Mouse (Mus musculus): ENCODE data around the gene Gsdma2. TPM values are rescaled to one million over a fixed set of nuclear protein-coding genes. Genes with fewer than 3 reads are reported as not detected.
A peak's percentile ranks its signal among the peaks of the same experiment; 100 is the strongest.
"Not testable (repeated sequence)": the region's sequence is repeated elsewhere in the genome, so short reads cannot be mapped to it uniquely, and the experiment has no call there.

The Gsdma2 gene
- total RNA-seq (2021): not detected
- long read RNA-seq, experiment 1: 0 reads
- long read RNA-seq, experiment 2: 0 reads

DNA sequence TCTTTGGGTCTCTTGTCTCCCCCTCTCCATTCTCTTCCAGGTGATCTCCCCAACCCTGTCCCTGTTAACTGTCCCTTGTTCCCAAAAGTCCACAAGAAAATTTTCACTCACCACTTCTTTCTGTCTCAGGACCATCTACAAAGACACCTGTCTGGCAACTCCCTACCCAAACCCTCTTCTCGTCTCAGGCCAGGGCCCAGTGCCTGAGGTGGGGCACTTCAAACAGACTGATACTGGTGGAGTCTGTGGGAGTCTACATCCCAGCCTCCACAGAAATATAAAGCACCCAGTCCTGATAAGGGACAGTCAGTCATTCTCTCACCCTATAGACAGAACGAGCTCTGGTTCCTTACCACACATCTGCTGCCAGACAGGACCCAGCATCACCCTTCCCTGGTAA lies at the start of gene Gsdma2:
TSS of gene Gsdma2 (plus strand) at position 301 of the 400 bp plus-strand sequence.
- DNase-seq: no peak

DNA sequence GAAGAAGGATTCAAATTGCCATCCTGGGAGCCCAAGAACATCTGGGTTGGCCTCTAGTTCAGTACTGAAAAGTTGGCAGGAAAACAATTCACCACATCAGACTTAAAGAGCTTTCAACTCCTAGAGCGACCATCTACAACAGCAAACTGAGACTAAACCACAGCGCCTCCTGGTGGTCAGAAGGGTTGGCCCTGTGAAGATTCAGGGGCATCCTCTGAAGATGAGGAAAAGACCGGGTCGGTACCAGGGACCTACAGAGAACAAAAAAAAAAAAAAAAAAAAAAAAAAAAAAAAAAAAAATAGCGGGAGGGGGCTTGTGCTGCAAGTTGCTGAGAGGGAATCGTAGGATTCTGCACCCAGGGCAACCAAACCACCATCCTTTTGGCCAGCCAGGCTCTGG lies 49.2 kb upstream of the Gsdma2 start:
- DNase-seq: peak; percentile 66

DNA sequence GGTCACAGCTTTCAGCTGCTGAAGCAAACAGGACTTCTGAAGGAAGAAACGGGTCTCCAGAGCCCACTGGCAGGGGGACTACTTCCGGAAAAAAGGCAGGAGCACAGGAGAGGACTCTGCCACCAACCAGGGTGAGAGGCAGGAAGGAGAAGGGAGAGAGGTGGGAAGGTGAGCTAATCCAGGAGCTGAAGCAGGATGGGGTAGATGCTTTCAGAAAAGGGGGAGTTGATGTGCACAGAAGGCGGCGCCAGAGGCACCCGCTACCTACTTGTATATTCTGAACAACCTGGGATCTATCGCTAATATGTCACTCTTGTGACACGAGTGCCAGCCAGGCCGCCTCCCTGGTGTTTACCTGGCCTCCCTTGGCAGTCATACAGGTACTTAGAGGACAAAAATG lies 48.6 kb upstream of the Gsdma2 start, which contains the start of gene Lrrc3c:
TSS of gene Lrrc3c (plus strand) at position 301 of the 400 bp plus-strand sequence.
- DNase-seq: no peak

DNA sequence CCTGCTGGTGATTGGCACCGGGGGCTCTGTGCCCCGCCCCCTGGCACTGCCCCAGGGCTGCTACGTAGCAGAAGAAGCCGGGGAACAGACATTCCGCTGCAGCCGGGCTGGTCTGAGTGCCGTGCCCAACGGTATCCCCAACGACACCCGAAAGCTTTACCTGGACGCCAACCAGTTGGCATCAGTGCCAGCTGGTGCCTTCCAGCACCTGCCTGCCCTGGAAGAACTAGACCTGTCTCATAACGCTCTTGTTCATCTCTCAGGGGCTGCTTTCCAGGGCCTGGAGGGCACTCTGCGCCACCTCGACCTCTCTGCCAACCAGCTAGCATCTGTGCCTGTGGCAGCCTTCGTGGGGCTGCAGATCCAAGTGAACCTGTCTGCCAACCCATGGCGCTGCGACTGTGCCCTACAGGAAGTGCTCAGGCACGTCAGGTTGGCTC lies 47.7 kb upstream of the Gsdma2 start:
- DNase-seq: no peak

DNA sequence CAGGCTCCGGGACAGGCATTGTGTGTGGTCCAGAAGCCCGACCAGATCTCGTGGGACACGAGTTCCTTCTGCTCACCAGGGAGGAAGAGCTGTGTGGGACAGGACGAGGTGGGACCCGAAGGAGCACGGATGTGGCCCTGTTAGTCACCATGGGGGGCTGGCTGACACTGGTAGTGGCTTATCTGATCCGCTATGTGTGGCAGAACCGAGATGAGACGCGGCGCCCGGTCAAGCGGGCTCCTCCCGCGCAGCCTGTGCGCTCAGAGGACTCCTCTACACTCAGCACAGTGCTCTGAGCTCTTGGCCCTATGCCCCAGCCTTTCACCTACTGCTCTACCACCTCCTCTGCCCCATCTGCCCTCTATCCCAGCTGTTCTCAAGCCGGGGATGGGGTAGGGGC lies 47.3 kb upstream of the Gsdma2 start:
- DNase-seq: no peak

DNA sequence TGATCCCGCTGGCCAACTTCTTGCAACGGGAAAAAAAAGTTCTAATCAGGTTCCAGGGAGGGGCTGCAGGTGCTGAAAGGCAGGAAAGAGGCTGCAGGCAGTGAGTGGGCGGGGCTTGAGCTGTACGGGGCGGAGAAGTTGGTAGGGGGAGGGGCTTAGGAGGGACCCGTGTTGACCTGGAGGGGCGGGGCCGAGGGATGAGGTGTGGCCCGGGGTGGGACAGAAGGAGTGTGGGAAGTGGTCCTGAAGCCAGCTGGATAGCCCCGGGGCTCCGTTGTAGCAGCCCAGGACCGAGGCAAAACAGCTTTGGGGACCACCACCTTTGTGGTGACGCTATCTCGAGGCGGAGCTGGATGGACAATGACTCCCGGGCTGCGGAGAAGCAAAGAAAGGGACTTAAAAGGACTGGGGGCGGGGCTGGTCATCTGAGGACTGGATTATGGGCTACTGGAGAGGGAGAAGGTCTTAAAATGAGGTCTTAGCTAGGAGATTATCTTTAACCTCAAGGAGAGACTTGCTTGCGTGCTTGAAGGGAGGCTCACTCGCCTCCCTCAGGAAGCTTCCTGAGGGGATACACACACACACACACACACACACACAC lies 44.4 kb upstream of the Gsdma2 start:
- DNase-seq: no peak

DNA sequence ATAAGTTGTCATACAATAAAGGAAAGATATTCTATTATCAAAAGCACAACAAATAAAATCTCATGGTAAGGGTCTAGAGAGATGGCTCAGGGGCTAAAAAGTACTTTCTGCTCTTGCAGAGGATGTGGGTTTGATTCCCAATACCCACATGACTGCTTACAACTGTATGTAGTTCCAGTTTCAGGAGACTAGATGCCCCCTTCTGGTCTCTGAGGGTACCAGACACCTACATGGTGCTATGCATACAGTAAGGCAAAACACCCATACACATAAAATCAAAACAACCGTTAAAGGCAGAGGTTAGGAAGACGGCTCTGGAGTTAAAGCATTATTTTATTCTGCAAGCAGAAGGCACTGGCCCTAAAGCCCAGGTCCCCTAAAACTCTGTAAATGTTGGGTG lies 42.6 kb upstream of the Gsdma2 start:
- DNase-seq: no peak

DNA sequence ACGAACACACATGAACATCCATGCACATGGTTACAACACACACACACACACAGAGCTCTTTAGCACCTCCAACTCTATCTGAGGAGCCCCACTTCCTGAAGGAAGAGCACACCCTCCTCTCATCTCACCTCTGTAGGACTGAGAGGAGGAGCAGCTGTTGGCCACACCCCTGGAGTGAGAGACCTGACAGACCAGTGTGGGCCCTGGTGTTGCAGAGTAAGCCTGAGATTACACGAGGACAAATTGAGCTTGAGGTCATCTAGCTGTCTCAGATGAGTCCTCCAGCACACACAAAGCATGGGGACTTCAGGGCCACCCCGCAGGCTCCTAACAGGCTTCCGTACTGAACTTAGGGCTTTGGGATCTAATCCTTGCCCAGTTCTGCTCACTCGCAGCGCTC lies 41.6 kb upstream of the Gsdma2 start:
- not testable (repeated sequence) for DNase-seq

DNA sequence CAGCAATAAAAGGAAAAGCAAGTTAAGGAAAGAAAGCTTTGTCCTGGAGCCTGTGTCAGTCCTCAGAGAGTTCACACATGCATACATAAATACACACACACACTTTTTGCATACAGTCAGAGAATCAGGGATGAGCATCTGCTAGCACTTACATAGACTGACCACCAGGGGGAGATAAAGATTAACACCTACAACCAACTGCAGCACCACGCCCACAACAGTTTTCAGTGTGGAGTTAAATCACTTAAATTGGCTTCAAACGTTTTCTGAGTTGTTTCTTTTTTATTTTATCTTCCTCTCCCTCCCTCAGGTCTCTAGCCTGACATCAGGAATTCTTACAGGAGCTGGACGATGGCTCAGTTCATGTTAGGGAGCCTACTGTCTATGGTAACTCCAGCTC lies 39.8 kb upstream of the Gsdma2 start:
- DNase-seq: no peak

DNA sequence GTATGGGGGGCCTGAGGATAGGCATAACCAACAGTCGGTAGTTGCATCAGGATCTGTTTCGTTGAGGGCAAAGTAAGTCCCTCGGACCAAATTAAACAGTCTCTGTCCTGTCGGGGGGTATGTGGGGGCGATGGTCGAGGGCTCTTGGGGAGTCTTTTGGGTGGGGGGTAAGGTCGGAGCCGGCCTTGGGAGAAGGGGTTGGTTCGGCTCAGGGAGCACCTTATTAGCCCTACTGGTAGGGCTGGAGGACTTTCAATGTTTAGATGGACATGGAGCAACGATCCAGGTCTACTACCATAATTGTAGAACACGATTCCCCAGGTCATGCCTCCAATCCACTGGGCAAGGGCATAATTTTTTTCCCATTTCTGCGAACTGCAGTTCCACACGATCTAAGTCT lies 25.8 kb upstream of the Gsdma2 start:
- no peak for DNase-seq

DNA sequence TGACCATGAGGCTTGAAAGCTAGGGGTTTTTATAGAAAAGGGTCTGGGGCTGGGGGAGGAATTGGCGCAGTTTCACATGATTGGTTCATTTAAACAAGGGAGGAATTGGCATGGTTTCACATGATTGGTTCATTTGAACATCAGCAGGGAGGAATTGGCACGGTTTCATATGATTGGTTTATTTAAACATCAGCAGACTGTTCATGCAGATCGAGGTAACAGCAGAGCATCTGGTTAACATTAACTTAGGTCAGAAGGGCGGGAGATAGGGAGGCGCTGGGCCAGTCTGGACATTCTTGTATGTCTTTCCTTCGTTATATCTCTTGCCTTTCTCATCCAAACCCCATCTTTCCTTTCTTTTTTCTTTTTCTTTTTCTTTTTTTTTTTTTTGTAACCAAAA lies 22.6 kb upstream of the Gsdma2 start:
- DNase-seq: not testable (repeated sequence)

DNA sequence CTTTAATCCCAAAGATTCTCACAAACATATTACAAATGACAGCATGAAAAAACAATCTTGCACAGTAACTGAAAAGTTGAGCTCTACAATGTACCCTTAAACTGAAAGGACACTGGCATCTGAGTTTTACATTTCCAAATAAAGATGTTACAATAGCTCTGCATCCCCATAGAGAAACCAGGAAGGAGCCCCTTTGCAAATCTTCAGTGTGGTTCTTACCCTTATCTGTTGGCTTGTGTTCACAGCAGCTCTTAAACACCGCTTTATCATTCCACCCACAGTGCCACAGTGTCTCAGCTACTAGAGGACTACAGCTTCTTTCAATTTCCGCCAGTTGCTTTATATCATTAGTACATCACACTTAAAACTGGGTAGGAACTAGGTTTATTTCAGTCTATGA lies 22.2 kb upstream of the Gsdma2 start:
- not testable (repeated sequence) for DNase-seq

DNA sequence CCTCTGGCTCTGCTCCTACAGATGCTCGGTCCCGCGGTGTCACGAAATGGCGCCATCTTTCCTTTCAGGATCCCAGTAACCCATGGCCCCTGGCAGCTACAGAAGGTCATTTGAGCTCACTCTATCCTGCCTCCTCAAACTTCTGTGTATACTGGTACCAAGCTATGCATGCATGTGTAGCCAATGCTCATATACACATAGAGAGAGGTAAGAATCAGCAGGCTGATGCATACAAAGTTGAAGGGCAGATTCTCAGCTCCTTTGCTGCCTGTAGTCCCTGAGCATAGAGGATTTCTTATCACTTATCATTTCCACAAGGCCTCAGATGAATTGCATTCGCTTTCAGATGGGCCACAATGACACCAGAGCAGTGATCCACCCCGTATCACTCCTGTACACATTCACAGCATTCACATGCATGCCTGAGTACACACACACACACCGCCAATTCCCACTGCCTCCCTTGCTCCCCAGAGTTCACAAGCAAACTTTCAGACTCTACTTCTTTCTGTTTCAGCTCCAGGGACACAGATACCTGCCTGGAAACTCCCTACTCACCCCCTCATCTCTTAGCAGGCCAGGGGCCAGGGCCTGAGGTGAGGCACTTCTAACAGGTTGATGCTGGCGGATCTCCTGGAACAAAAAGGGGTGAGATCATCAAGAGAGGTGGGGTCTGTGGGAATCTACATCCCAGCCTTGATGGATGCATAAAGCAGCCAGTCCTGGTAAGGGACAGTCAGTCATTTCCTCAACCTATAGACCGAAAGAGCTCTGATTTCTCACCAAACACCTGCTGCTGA lies 20.7 kb upstream of the Gsdma2 start, which contains the start of the genes Gm12355 and Gsdma3:
TSS of gene Gm12355 (minus strand) at position 51 of the 800 bp plus-strand sequence.
TSS of gene Gsdma3 (plus strand) at position 750 of the 800 bp plus-strand sequence.
- no peak for DNase-seq

DNA sequence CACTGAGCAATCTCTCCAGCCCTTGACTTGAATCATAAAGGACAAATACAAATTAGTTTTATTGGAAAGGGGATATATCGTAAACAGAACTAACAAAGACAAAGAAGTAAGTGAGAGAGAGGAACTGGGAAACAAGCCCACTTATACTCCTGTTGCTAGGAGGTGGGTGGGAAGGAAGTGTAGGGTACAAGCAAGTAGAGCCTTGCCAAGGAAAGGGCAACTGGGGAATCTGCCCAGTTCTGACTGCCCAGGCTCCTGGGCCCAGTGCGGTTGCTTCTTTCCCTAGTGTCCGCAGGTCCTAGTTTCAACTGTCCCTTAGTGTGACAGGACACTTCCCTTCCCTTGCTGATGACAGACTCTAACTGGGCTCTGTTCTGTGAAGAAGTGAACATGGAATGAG lies 17.9 kb upstream of the Gsdma2 start:
- no peak for DNase-seq

DNA sequence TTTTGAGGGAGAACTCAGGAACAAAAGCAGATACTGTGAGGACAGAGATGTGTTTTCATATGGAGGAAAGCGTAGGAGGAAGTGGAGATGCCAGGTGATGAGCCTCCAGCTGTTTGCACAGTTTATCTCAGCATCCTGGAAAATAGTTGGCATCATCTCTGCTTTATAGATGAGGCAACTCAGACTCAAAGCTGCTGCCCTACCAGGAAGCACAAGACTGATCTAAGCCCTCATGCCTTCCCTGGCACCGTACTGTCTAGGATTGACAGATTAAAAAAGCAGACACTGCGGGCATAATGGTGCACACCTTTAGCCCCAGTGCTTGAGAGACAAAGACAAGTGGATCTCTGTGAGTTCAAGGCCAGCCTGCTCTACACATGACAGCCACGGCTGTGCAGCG lies 15.9 kb upstream of the Gsdma2 start:
- DNase-seq: no peak

DNA sequence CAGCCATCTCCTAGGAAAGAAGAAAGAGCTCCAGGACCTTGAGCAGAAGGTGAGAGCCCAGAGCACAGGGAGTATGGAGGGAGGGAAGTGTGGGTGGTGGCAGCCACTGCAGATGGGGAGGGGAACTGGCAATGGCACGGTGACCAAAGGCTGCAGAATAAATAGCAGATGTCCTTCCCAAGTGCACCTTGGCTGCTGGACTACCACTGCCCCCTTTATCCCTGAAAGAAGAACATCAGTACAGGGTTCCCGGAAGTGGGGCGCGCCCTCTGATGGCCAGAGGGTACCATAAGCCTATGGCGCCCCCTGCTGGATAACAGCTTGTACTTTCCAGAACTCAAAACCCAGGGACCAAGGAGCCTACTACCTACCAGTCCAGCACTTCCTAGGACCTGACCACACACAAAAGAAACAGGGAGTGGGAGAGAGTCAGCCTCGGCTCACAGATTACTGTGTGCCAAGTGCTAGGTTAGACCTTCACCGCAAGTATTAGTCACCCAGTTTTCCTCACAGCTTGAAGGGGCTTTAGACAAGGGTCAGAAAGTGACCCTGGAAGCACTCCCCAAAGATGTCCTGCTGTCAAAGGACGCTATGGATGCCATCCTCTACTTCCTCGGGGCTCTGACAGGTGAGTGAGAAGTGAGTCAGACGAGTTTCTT lies 11.1 kb upstream of the Gsdma2 start:
- not testable (repeated sequence) for DNase-seq

DNA sequence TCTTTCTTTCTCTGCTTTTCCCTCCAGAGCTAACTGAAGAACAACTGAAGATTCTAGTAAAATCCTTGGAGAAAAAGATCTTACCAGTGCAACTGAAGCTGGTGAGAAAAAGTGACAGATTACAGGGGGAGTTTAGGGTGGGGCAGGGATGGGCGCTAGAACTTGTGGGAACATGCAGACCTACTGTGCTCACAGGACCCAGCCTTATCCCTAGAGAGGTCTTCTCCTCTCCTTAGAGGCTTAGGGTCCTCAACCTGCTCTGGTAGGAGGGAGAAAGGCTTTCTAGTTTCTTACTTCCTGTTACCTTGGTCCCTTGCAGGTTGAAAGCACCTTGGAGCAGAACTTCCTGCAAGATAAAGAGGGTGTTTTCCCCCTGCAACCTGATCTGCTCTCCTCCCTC lies 9.1 kb upstream of the Gsdma2 start:
- no peak for DNase-seq

DNA sequence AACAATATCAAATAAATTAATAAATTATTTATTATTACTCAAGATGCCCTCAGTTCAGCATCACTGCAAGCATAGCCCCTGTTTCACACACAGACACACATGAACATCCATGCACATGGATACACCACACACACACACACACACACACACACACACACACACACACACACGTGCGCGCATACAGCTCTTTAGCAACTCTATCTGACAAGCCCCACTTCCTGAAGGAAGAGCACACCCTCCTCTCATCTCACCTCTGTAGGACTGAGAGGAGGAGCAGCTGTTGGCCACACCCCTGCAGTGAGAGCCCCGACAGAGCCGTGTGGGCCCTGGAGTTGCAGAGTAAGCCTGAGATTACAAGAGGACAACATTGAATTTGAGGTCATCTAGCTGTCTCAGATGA lies 6.5 kb upstream of the Gsdma2 start:
- no peak for DNase-seq

DNA sequence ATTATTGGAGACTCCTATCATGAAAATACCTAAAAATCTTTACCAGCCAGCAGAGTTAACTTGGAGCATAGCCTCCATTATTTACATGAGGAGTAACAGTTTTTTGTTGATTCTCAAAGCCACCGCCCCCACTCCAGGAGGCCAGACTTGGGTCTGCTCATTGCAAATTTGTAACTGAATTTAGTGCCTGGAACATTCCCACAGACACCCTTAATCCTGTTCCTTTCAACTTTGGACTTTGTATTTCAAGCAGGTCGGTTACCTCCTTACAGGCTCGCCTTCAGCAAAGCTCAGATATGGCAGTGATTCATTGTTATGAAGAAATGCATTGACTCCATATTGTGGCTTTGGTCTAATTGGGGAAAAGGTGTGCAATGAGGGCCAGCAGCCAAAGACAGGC lies 1.8 kb upstream of the Gsdma2 start:
- DNase-seq: no peak

DNA sequence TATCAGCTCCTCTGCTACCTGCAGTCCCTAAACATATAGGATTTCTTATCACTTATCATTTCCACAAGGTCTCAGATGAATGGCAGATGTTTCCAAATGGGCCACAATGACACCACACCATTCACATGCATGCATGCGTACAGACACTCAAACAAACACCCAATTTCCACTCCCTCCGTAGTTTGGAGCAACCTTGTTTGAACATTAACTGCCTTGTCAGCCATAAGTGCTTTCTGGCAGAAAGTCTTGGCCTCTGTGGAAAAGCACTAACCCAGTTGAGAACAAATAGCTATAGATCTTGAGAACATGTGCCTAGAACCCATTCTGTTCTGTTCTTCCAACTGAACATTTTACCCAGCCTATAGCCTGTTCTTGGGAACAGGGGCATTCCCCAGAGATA lies 613 bp upstream of the Gsdma2 start:
- DNase-seq: no peak

DNA sequence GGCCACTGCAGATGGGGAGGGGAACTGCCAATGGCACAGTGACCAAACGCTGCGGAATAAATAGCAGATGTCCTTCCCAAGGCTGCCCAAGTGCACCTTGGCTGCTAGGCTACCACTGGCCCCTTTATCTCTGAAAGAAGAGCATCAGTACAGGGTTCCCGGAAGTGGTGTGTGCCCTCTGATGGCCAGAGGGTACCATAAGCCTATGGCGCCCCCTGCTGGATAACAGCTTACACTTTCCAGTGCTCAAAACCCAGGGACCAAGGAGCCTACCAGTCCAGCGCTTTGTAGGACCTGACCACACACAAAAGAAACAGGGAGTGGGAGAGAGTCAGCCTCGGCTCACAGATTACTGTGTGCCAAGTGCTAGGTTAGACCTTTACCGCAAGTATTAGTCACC lies 8.5 kb downstream of the Gsdma2 start:
- peak; percentile 57 for DNase-seq

DNA sequence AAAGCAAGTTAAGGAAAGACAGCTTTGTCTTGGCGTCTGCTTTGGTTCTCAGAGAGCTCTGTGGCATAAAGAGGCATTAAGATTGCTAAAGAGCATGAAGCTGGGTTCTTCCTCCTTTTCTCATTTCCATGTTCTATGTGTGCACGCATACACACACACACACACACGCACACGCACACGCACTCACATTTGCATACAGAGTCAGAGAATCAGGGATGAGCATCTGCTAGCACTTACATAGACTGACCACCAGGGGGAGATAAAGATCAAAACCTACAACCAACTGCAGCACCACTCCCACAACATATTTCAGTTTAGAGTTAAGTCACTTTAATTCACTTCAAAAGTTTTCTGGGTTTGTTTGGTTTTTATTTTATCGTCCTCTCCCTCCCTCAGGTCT lies 14.0 kb downstream of the Gsdma2 start:
- no peak for DNase-seq

DNA sequence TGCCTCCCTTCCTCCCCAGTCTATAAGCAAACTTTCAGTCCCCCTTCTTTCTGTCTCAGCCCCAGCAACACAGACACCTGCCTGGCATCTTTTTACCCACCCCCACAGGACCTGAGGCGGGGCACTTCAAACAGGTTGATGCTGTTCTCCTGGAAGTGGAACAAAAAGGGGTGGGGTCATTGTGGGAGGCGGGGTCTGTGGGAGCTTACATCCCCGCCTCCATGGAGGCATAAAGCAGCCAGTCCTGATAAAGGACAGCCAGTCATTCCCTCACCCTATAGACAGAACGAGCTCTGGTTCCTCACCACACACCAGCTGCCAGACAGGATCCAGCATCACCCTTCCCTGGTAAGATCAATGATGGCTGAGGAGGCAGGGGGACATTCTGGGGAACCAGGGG lies 17.5 kb downstream of the Gsdma2 start, which contains the start of gene Gsdma:
TSS of gene Gsdma (plus strand) at position 261 of the 400 bp plus-strand sequence.
- DNase-seq: no peak

Measured in gastrocnemius, postnatal 10 days (tissue).